42 mouse cellular contexts compared by ENCODE assay signal in the genomic region with DNA sequence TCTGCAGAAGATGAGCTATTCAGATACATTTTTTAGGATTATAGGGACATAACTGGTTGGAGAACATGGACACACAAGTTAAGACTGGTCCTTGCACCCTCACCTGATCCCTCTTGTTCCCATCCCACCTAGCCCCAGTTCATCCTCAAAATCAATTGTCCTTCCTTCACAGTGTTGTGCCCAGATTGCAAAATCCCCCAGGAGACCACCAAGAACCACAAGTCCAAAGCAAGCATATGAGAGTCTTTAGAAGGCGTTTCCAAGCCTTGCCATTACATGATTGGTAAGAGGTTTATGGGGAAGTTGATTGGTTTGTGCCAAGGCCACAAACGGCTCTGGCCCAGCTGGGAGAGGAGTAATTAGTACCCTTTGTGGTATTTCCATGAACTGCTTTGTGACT. TPM values are rescaled to one million over a fixed set of nuclear protein-coding genes. Genes with fewer than 3 reads are reported as not detected.
"Had no signal": no experiment of that assay in that cellular context is flagged by ENCODE, and none has a peak within 500 bp of the region (broad histone marks: within the 10 kb centered on the region; RNA-seq: fewer than 3 reads in every experiment).

No protein-coding gene starts in this region.

RNA-seq across cellular contexts. Expression of gene Prl2c5, which starts 6.8 kb away (rescaled TPM):
- total RNA-seq: heart, postnatal 10 days; heart, postnatal 14 days; heart, postnatal 25 days; heart, postnatal 36 days; heart, postnatal 4 days; hematopoietic stem cell, adult 5-6 weeks; hindbrain, postnatal 0 days; layer of hippocampus, adult 18-20 months; layer of hippocampus, adult 2 months; layer of hippocampus, adult 8-10 months; layer of hippocampus, postnatal 10 days; layer of hippocampus, postnatal 14 days; layer of hippocampus, postnatal 25 days; layer of hippocampus, postnatal 36 days; left cerebral cortex, adult 18-20 months; left cerebral cortex, adult 2 months had no signal
- polyA plus RNA-seq: heart, embryonic 10.5 days; heart, embryonic 11.5 days; heart, embryonic 12.5 days; heart, embryonic 13.5 days; heart, embryonic 14.5 days; heart, embryonic 15.5 days; heart, embryonic 16.5 days; heart, postnatal 0 days; hindbrain, embryonic 10.5 days; hindbrain, embryonic 11.5 days; hindbrain, embryonic 12.5 days; hindbrain, embryonic 13.5 days; hindbrain, embryonic 14.5 days; hindbrain, embryonic 15.5 days; hindbrain, embryonic 16.5 days; hindbrain, postnatal 0 days; inflammation-experienced regulatory T-cells, adult 6 months; intestine, embryonic 14.5 days; intestine, embryonic 15.5 days; intestine, embryonic 16.5 days; intestine, postnatal 0 days; kidney, adult 2 months; kidney, embryonic 14.5 days; kidney, embryonic 15.5 days; kidney, embryonic 16.5 days; kidney, postnatal 0 days; large intestine, adult 2 months had no signal
